Mouse (Mus musculus) embryonic fibroblast, embryonic 13.5 days (primary cell): ENCODE measurements around the gene Atf7.

Experiments used
- CTCF ChIP-seq: IDR thresholded peaks from 2 replicates; pipeline ENCODE4 v1.5.1; 2011; ENCODE audit warnings: mild to moderate bottlenecking, control low read depth, low read length, moderate library complexity, borderline replicate concordance; ENCODE audit not compliant: insufficient read depth
- POLR2A ChIP-seq: IDR thresholded peaks from 2 replicates; pipeline ENCODE4 v1.6.1; 2011; ENCODE audit warnings: low read depth, mild to moderate bottlenecking, control low read depth, low read length, moderate library complexity

DNA sequence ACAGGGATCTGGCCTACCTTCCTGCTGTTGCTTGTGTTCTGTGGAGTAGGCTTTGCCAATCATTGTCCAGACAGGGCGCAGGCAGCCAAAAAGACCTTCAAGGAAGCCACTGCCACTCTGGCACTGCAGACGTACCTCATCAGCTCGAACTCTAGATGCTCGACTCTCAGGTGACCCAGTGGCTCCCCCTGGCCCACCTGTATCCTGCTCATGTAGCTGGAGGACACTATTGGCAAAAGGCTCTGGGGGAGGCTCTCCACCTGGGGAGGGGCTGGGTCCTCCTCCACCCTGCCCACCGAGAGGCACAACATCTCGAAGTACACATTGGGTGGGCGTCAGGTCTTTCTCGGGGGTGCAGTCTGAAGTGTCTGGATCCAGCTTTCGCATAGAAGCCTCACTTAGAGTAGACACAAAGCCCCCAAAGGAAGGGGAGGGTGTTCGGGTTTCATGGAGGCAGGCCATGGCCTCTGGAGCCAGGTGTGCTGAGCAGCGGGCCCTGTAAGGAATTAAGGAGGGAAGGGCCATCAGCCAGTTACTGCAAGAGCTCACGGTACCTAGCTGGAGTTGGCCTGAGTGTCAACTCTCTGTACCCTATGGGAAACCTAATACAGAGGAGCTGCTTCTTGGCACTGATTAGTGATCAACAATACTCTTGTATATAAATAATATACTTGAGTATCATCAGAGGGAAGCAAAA, 120.0 kb downstream of the Atf7 start:
- TF ChIP-seq POLR2A (no peak), CTCF (no peak)
